Mouse (Mus musculus): ENCODE results near the gene Gnat2. TPM values are rescaled to one million over a fixed set of nuclear protein-coding genes. Genes with fewer than 3 reads are reported as not detected.

The Gnat2 gene
- total and polyA plus RNA-seq, 3 experiments: 0.11 TPM; not detected in 2

DNA sequence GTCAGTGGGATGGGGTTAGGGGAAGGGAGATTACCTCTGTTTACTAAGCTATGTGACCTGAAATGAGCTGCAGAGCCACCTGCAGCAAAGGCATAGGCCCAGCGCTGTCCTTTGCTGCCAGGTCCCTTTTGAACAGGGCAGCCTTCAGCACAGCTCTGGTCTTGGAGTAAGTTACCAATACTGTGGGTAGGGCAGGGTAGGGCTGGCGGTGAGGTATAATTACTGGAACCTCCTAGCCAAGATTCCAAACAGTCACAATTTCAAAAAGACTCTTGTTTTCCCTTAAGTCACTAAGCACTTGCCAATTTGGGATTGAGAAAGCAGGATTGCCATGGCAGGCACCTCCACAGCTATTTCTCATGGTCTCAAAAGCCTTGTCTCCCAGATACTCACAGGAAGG lies 2.0 kb upstream of the Gnat2 start:
- DNase-seq: no peak
- Histone ChIP-seq H3K4me1 (ENCODE audit: control insufficient read depth, insufficient read depth, low read length) (0 out of 2 replicates have a peak, but pooled peaks cover 2% of the 10 kb centered on the region), H3K79me2 (replicated peaks; ENCODE audit: control insufficient read depth, insufficient read depth, low read length) (no peaks in the 10 kb centered on the region), H3K9ac (ENCODE audit: low read depth, low read length) (no peak overlapping the region), H3K4me3 (no peak overlapping the region), H3K36me3 (ENCODE audit: control insufficient read depth, insufficient read depth, low read length) (no peaks in the 10 kb centered on the region), H3K27me3 (ENCODE audit: control insufficient read depth, insufficient read depth, low read length) (no peaks in the 10 kb centered on the region), H3K27ac (no peak overlapping the region)
- TF ChIP-seq EP300 (IDR thresholded peaks at IDR 0.05; ENCODE audit: insufficient read depth, low read depth, low read length) (no peak), POLR2A (IDR thresholded peaks at IDR 0.05; ENCODE audit: insufficient read depth, low read depth, low read length) (no peak), CTCF (IDR thresholded peaks at IDR 0.05) (no peak)
- WGBS: 93% methylated on average over 2 of the region's 2 CpGs
- intact Hi-C loops (cut with DNase I): no loop called here

DNA sequence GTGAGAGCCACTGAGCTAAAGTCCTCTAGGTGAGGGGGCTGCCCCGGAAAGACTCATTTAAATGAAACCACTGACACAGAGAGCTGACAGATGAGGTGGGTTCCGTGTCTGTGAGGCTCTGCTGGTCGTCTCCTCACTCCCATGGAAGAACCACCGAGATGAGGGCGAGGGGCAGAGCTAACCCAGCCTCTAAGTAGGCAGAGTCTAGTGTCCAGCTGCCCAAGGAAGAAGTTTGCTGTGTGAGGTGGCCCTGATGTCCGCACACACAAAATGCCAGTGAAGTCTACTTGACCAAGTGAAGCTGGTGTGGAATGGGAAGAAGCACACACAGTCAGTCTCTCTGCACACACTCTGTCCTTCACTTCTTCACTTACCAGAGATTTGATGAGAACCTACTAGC lies 559 bp upstream of the Gnat2 start:
- no peaks in the 10 kb centered on the region for H3K27me3 ChIP-seq (ENCODE audit: control insufficient read depth, insufficient read depth, low read length)
- 70% methylated on average over 6 of the region's 6 CpGs for WGBS
- H3K27ac ChIP-seq: no peak overlapping the region
- no peaks in the 10 kb centered on the region for H3K79me2 ChIP-seq (replicated peaks; ENCODE audit: control insufficient read depth, insufficient read depth, low read length)
- intact Hi-C loops (cut with DNase I): no loop called here
- TF ChIP-seq EP300 (IDR thresholded peaks at IDR 0.05; ENCODE audit: insufficient read depth, low read depth, low read length): no peak
- no peak for TF ChIP-seq POLR2A (IDR thresholded peaks at IDR 0.05; ENCODE audit: insufficient read depth, low read depth, low read length)
- TF ChIP-seq CTCF (IDR thresholded peaks at IDR 0.05): no peak
- no peak overlapping the region for H3K4me3 ChIP-seq
- no peaks in the 10 kb centered on the region for H3K4me1 ChIP-seq (ENCODE audit: control insufficient read depth, insufficient read depth, low read length)
- DNase-seq: no peak
- no peak overlapping the region for H3K9ac ChIP-seq (ENCODE audit: low read depth, low read length)
- H3K36me3 ChIP-seq (ENCODE audit: control insufficient read depth, insufficient read depth, low read length): no peaks in the 10 kb centered on the region

DNA sequence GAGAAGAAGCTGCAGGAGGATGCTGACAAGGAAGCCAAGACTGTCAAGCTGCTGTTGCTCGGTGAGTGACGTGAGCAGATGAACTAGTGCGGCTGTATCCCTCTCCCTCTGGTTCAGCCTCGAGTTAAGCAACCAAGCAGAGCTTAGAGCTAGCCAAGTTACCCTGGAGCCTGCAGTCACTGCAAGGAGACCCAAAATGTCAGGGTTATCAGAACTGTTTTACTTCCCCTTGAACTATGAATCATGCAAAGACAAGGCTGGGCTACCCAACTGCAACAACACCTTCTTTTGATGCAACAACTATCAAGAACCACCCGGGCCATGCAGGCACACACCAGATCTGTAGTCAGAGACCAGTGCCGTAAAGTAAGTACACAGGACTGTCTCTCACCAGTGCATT lies 717 bp downstream of the Gnat2 start:
- H3K4me3 ChIP-seq: no peak overlapping the region
- WGBS: 55% methylated on average over 6 of the region's 6 CpGs

DNA sequence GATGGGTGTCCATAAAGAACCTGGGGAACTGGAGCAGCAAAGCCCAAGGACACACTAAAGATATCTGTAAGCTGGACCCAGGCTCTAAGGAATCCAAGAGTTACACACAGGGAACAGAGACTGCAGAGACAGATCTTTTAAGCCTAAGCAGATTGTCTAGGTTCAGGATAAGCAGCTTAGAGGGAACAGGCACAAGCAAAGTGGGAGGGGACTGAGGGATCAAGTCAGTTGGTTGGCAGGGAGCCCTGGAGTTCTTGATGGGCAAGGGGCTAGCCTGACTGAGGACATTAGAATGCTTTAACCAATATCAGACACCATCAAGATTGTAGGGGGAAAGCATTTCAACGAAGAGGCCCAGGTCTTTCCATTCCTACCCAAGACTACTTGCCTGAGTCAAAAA lies 1.6 kb downstream of the Gnat2 start:
- no peaks in the 10 kb centered on the region for H3K4me1 ChIP-seq (ENCODE audit: control insufficient read depth, insufficient read depth, low read length)

More for the DNA sequence above, 717 bp downstream of the Gnat2 start:
- DNase-seq: no peak
- no peak overlapping the region for H3K9ac ChIP-seq (ENCODE audit: low read depth, low read length)
- no peaks in the 10 kb centered on the region for H3K27me3 ChIP-seq (ENCODE audit: control insufficient read depth, insufficient read depth, low read length)
- H3K36me3 ChIP-seq (ENCODE audit: control insufficient read depth, insufficient read depth, low read length): no peaks in the 10 kb centered on the region
- no peaks in the 10 kb centered on the region for H3K79me2 ChIP-seq (replicated peaks; ENCODE audit: control insufficient read depth, insufficient read depth, low read length)
- no peaks in the 10 kb centered on the region for H3K4me1 ChIP-seq (ENCODE audit: control insufficient read depth, insufficient read depth, low read length)
- TF ChIP-seq POLR2A (IDR thresholded peaks at IDR 0.05; ENCODE audit: insufficient read depth, low read depth, low read length): no peak
- TF ChIP-seq CTCF (IDR thresholded peaks at IDR 0.05): no peak
- TF ChIP-seq EP300 (IDR thresholded peaks at IDR 0.05; ENCODE audit: insufficient read depth, low read depth, low read length): no peak
- H3K27ac ChIP-seq: no peak overlapping the region
- intact Hi-C loops (cut with DNase I): no loop called here

DNA sequence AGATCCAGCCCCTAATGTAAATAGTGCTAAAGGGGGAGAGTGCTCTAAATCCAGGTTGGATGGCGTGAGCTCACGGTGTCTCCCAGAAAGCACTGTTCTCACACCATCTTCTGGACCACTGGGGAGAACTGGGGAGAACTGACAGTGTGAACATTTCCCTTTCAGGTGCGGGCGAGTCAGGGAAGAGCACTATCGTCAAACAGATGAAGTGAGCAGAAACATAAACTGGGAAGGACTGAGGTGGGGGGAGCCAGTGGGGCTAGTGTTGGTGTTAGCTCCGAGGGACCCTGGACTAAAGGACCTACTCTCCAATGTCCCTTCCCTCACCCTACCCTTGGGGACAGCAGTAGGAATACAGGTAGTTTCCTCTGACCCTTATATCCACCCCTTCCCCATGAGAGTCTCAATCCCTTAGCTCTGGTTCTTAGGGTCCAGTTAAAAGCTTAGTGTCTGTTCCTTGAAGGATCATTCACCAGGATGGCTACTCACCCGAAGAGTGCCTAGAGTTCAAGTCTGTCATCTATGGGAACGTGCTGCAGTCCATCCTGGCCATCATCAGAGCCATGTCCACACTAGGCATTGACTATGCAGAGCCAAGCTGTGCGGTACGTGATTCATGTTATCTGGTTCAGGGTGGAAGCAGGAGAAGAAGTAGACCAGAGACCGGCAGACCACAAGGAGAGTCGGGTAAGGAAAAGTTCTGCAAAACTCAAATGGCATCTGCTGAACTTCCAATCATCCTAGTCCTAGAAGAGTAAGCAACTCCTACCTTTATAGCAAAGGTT lies 2.6 kb downstream of the Gnat2 start:
- Histone ChIP-seq H3K27me3 (ENCODE audit: control insufficient read depth, insufficient read depth, low read length) (no peaks in the 10 kb centered on the region), H3K4me3 (no peak overlapping the region), H3K9ac (ENCODE audit: low read depth, low read length) (no peak overlapping the region), H3K79me2 (replicated peaks; ENCODE audit: control insufficient read depth, insufficient read depth, low read length) (no peaks in the 10 kb centered on the region), H3K4me1 (ENCODE audit: control insufficient read depth, insufficient read depth, low read length) (no peaks in the 10 kb centered on the region), H3K36me3 (ENCODE audit: control insufficient read depth, insufficient read depth, low read length) (no peaks in the 10 kb centered on the region), H3K27ac (no peak overlapping the region)
- intact Hi-C loops (cut with DNase I): no loop called here
- DNase-seq: no peak
- TF ChIP-seq CTCF (IDR thresholded peaks at IDR 0.05): no peak
- TF ChIP-seq POLR2A (IDR thresholded peaks at IDR 0.05; ENCODE audit: insufficient read depth, low read depth, low read length): no peak
- TF ChIP-seq EP300 (IDR thresholded peaks at IDR 0.05; ENCODE audit: insufficient read depth, low read depth, low read length): no peak
- 96% methylated on average over 12 of the region's 12 CpGs for WGBS

More for the DNA sequence above, 1.6 kb downstream of the Gnat2 start:
- H3K9ac ChIP-seq (ENCODE audit: low read depth, low read length): no peak overlapping the region
- no peak for TF ChIP-seq CTCF (IDR thresholded peaks at IDR 0.05)
- TF ChIP-seq EP300 (IDR thresholded peaks at IDR 0.05; ENCODE audit: insufficient read depth, low read depth, low read length): no peak
- no peak for TF ChIP-seq POLR2A (IDR thresholded peaks at IDR 0.05; ENCODE audit: insufficient read depth, low read depth, low read length)
- 55% methylated on average over 1 of the region's 1 CpGs for WGBS
- H3K27me3 ChIP-seq (ENCODE audit: control insufficient read depth, insufficient read depth, low read length): no peaks in the 10 kb centered on the region
- no peaks in the 10 kb centered on the region for H3K36me3 ChIP-seq (ENCODE audit: control insufficient read depth, insufficient read depth, low read length)
- H3K27ac ChIP-seq: no peak overlapping the region
- no peaks in the 10 kb centered on the region for H3K79me2 ChIP-seq (replicated peaks; ENCODE audit: control insufficient read depth, insufficient read depth, low read length)
- no peak for DNase-seq
- no peak overlapping the region for H3K4me3 ChIP-seq
- intact Hi-C loops (cut with DNase I): no loop called here

DNA sequence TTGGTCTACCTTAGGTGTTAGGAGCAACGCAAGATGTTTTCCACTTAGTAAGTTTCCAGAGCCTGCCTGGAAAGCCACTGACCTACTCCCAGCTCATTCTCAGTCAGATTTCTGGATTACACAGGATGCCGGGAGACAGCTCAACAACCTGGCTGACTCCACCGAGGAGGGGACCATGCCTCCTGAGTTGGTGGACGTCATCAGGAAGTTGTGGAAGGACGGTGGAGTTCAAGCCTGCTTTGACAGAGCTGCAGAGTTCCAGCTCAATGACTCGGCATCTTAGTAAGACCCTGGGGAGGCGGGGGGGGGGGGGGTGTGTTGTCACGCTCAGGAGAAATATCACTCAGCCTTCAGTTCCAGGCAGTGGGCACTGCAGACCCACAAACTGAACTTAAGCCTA lies 3.6 kb downstream of the Gnat2 start:
- no peak overlapping the region for H3K4me3 ChIP-seq
- TF ChIP-seq POLR2A (IDR thresholded peaks at IDR 0.05; ENCODE audit: insufficient read depth, low read depth, low read length) (no peak), CTCF (IDR thresholded peaks at IDR 0.05) (no peak), EP300 (IDR thresholded peaks at IDR 0.05; ENCODE audit: insufficient read depth, low read depth, low read length) (no peak)
- intact Hi-C loops (cut with DNase I): no loop called here
- DNase-seq: no peak
- H3K36me3 ChIP-seq (ENCODE audit: control insufficient read depth, insufficient read depth, low read length): no peaks in the 10 kb centered on the region
- no peak overlapping the region for H3K9ac ChIP-seq (ENCODE audit: low read depth, low read length)
- H3K27me3 ChIP-seq (ENCODE audit: control insufficient read depth, insufficient read depth, low read length): no peaks in the 10 kb centered on the region
- 34% methylated on average over 8 of the region's 8 CpGs for WGBS
- H3K79me2 ChIP-seq (replicated peaks; ENCODE audit: control insufficient read depth, insufficient read depth, low read length): no peaks in the 10 kb centered on the region
- no peaks in the 10 kb centered on the region for H3K4me1 ChIP-seq (ENCODE audit: control insufficient read depth, insufficient read depth, low read length)
- no peak overlapping the region for H3K27ac ChIP-seq

All from heart, adult 2 months (tissue).